Mouse (Mus musculus): ENCODE data around the gene Chac1. TPM values are rescaled to one million over a fixed set of nuclear protein-coding genes. Genes with fewer than 3 reads are reported as not detected.
A peak's percentile ranks its signal among the peaks of the same experiment; 100 is the strongest.

Gene Chac1
- total RNA-seq, 1 experiment from 2014 or later: not detected

DNA sequence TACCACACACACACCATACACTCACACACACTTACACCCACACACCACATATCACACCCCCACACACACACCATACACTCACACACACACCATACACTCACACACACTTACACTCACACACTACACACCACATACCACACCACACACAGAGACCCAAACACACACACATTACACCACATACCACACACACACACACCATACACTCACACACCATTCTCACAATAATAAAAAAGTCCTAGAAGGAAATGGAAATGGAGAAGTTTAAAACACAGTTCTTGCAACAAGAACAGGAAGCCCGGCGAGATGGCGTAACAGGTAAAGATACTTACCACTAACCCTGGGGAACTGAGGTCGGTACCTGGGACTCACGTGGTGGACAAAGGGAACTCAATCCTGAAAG lies 5.8 kb downstream of the Chac1 start:
- peak; percentile 67 for ATAC-seq (replicated peaks; ENCODE audit: insufficient number of reproducible peaks, low FRiP score, low TSS enrichment, poor library complexity, severe bottlenecking)

DNA sequence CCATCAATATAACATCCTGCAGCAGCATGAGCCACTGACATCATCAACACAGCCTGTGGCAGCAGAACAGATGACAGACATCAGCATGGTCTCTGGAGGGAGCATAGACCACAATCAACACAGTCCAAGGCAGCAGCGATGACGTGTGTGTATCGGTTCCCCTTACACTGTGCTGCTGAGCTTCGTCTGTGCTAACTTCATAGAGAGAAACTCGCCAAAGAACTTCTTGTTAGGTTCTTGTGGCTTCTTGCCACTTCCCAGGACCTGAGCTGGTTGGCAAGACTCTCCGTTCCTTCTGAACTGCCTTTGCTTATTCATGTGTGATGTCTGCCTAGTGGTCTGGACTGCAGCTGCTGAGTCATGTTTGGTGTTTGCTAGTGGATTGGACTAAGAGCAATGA lies 7.2 kb downstream of the Chac1 start:
- no peak for ATAC-seq (replicated peaks; ENCODE audit: insufficient number of reproducible peaks, low FRiP score, low TSS enrichment, poor library complexity, severe bottlenecking)

DNA sequence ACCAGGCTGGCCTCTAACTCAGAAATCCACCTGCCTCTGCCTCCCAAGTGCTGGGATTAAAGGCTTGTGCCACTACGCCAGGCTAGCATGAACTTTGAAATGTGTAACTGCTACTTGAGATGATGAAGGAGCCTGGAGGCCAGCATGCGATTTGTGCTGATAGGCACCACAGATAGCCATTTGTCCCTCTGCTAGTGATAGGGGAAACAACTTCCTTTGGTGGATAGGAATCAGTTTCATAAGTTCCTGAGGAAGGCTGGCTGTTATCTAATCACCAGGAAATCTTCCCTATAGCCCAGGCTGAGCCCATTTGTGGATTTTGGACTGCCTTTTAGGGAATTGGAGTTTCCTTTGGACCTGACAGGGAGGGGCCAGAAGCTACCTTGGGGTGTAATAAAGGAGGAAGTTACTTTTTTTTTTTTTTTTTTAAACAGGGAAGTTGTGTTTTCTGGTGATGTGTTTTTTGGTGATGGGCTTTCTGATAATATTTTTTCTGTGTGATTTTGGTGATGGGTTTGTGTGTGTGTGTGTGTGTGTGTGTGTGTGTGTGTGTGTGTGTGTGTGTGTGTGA lies 8.8 kb downstream of the Chac1 start:
- no peak for ATAC-seq (replicated peaks; ENCODE audit: insufficient number of reproducible peaks, low FRiP score, low TSS enrichment, poor library complexity, severe bottlenecking)

DNA sequence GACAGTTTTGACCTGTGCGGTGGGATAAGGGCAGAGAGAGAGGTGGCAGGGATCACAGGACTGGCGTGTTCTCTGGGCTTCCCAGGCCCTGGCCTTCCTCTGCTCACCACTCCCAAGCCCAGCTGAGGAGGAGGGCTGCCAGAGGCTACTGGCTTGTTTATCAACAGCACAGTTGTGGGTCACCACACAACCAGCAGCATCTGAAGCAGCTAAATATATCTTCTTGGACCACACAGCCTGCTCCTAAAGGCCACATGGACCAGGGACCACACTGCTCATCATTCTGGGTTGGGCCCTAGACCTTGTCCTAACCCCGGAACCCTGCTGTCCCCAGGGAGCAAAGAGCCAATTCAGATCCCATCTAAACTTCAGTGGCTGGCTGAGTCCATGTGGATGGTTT lies 13.9 kb downstream of the Chac1 start:
- no peak for ATAC-seq (replicated peaks; ENCODE audit: insufficient number of reproducible peaks, low FRiP score, low TSS enrichment, poor library complexity, severe bottlenecking)

DNA sequence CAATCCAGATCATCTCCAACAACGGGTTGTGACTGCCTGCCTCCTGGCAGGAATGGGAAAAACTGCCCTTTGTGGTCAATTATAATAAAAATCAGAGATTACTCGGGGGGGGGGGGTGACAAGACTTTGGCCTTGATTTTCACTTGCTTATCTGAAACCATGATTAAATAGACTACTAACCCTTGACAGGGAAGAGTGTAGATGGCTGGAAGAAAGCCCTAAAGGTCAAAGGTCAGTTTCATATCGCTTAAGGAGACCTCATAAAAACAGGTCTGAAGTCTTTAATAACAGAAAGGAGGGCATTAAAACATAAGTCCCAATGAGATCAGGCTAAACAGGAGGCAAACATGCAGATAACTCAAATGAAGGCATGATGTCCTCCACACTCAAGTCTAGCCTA lies 16.3 kb downstream of the Chac1 start:
- no peak for ATAC-seq (replicated peaks; ENCODE audit: insufficient number of reproducible peaks, low FRiP score, low TSS enrichment, poor library complexity, severe bottlenecking)

DNA sequence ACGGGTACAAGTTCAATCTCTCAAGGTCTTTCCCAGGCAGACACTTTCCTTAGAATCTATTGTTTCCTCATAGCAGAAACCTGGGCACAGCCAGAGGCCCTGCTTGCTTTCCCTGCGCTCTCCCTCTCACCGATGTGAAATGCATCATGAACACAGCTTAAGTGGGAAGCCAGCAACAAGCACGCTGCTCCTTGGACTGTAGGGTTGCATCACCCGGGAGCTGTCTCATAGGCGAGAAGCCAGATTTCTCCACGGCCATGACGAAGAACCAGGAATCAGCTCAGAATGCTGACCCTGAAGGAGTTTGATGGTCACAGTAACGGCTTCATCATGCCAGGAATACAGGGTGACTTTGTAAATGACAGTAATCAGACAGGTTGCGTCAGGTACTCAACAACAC lies 19.1 kb downstream of the Chac1 start:
- ATAC-seq (replicated peaks; ENCODE audit: insufficient number of reproducible peaks, low FRiP score, low TSS enrichment, poor library complexity, severe bottlenecking): no peak

DNA sequence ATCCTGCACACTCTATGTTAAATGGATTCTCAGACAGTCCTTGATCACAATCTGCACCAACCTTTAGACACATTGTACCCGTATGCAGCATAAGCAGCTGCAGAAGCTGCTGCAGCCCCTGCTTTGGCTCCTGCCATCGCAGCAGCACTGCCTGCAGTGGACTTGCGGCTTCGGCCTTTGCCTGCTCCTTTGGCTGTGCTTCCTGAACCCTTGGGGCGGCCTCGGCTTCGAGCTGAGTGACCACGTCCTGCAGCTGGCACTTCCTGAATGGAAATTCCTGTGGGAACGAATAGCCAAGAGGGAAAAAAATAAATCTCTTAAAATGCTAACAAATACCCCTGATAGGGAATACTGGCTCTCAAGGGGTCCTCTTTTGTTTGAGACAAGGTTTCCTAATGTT lies 26.3 kb downstream of the Chac1 start:
- ATAC-seq (replicated peaks; ENCODE audit: insufficient number of reproducible peaks, low FRiP score, low TSS enrichment, poor library complexity, severe bottlenecking): no peak

DNA sequence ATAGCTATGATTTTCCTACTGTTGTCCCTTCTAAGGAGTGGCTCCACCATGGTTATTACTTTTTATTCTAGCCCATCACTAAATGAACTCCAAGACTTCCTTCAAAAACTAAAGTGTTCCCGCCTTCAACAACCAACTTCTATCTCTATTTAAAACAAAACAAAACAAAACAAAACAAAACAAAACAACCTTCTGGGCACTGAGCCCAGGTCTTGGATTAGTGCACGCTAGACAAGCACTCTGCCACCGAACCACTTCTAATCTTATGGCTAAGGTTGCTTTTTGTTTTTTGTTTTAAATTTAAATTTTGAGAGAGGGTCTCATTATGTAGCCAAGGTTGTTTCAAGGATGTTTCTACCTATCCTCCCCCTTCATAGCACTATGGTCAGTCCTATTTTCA lies 26.8 kb downstream of the Chac1 start:
- no peak for ATAC-seq (replicated peaks; ENCODE audit: insufficient number of reproducible peaks, low FRiP score, low TSS enrichment, poor library complexity, severe bottlenecking)

DNA sequence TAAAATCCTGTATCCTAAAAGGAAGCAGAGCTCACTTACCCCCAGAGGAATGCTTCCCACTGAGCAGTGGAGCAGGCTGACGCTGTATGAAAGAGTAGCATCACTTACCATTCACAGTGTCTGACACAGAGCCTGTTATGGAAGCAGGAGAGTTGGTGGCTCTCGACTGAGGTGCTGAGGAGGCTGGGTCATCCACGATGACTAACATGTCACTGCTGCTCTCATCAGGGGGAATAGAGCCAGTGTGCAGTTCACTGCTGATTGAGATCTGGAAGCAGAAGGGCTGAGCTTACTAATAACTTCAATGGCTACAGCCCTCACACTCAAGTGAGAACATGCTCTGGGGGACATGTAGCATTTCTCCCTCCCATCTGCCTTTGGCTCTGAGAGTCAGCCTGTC lies 28.4 kb downstream of the Chac1 start:
- ATAC-seq (replicated peaks; ENCODE audit: insufficient number of reproducible peaks, low FRiP score, low TSS enrichment, poor library complexity, severe bottlenecking): no peak

DNA sequence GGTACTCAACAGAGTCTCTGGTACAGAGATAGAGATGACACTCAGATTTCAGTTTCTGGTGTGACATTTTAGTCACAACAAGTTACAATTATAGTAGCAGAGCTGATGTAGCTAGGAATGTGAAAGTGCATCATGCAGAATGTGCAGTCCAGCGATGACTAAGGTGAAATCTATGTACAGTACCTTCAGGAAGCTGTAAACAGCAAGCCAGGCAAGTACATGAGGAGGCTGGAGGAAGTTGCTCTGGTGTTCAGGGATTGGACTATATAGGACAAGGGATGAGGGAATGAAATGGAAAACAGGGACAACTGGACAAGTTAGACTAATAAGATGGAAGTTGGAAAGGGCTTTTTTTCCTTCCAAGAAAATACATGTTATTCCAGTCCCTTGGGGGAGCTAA lies 37.2 kb downstream of the Chac1 start:
- no peak for ATAC-seq (replicated peaks; ENCODE audit: insufficient number of reproducible peaks, low FRiP score, low TSS enrichment, poor library complexity, severe bottlenecking)

DNA sequence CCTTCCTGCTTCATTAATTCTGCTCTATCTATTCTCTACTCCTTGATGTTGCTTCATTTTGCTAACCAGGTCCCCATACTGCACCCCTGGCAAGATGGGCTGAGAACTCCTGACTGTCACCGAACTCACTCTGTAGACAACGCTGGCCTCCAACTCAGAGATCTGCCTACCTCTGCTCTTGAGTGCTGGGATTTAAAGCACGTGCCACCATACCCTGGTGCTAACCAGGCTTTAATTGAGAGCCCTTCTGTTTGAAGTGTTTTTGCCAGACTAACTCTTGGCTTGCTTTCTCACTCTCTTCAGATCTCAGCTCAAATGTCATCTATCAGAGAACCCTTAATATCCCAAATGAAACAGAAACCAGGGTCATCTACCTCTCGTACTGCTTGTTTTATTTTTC lies 39.0 kb downstream of the Chac1 start:
- ATAC-seq (replicated peaks; ENCODE audit: insufficient number of reproducible peaks, low FRiP score, low TSS enrichment, poor library complexity, severe bottlenecking): no peak

DNA sequence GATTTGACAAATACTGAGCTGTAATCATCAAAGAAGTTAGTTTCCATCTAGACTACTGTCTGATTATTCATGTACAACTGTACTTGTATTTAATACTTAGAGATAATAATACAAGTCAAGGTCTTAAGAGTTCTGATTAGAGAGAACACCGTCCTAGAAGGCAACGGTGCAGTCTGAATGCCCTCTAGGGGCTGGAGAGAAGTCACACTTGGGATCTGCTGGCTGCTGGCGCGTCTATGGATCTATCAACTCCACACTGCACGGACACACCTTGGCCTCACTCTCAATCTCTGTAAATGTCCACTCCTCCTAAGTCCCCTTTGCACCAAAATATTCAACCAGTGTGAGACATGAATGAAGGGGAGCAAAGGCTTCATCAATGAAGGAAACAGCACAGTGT lies 47.2 kb downstream of the Chac1 start:
- no peak for ATAC-seq (replicated peaks; ENCODE audit: insufficient number of reproducible peaks, low FRiP score, low TSS enrichment, poor library complexity, severe bottlenecking)

DNA sequence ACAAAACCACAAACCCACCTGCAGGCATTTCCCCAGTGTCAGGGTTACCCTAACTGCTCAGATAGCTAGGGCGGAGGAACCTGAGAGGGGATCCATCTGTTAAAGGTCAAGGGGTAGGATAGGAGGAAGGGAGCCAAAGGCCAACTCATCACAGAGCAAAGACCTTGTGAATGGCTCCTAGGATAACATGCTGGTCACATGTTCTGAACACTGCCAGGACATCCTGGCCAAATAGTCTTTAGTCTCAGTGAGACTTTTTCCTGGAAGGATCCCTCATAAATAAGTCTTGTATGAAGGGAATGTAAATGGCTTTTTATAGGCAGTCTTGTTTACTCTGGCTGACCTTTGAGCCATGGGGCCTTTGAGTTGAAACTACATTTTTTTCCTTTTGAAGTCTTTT lies 47.6 kb downstream of the Chac1 start:
- no peak for ATAC-seq (replicated peaks; ENCODE audit: insufficient number of reproducible peaks, low FRiP score, low TSS enrichment, poor library complexity, severe bottlenecking)

DNA sequence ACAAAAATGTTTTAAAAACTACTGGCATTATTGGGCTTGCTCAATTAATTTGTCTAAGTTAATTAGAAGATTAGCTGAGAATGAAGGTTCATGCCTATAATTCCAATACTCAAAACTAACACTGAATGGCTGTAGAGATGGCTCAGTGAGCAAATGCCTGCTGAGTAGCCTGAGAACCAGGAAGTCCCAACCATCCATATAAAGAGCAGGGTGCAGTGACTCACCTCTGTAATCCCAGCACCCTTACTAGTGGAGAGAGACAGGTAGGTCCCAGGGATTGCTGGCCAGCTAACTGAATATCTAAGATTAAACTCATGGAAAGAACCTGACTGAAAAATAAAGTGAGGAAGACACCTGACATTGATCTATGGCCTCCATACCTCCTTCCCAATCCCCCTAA lies 48.3 kb downstream of the Chac1 start:
- ATAC-seq (replicated peaks; ENCODE audit: insufficient number of reproducible peaks, low FRiP score, low TSS enrichment, poor library complexity, severe bottlenecking): no peak

Other genes starting within 250 kb of the Chac1 start
- gene Rad51, start 238.4 kb upstream of the Chac1 start, total RNA-seq (2017): 0.53 to 2.4 TPM (median 2.3 TPM) in 3 replicates
- gene Rmdn3, start 194.2 kb upstream of the Chac1 start, total RNA-seq (2017): 22.5 to 29.1 TPM (median 25.2 TPM) in 3 replicates
- gene Gchfr, start 183.5 kb upstream of the Chac1 start, total RNA-seq (2017): 3.9 TPM in 1 of 3 replicates, not detected in the others
- gene Gm14137, start 176.7 kb upstream of the Chac1 start, total RNA-seq (2017): 0.43 to 0.97 TPM in 2 of 3 replicates, not detected in the other
- gene Zfyve19, start 142.6 kb upstream of the Chac1 start, total RNA-seq (2017): 8.2 to 38.8 TPM (median 16.5 TPM) in 3 replicates
- 35.4 to 53.6 TPM (median 46.3 TPM) in 3 replicates for gene Dnajc17, start 142.4 kb upstream of the Chac1 start, total RNA-seq (2017)
- not detected in 3 replicates for gene Ppp1r14d, start 121.3 kb upstream of the Chac1 start, total RNA-seq (2017)
- 1.5 TPM in 1 of 3 replicates, not detected in the others for gene Spint1, start 113.9 kb upstream of the Chac1 start, total RNA-seq (2017)
- gene Rhov, start 80.0 kb upstream of the Chac1 start, total RNA-seq (2017): 0.48 TPM in 1 of 3 replicates, not detected in the others
- 20.7 to 33.0 TPM (median 21.1 TPM) in 3 replicates for gene Vps18, start 62.5 kb upstream of the Chac1 start, total RNA-seq (2017)
- 0.19 to 0.85 TPM in 2 of 3 replicates, not detected in the other for gene Dll4, start 25.4 kb upstream of the Chac1 start, total RNA-seq (2017)
- 22.7 to 34.4 TPM (median 24.8 TPM) in 3 replicates for gene Ino80, start 126.5 kb downstream of the Chac1 start, total RNA-seq (2017)
- gene Exd1, start 196.4 kb downstream of the Chac1 start, total RNA-seq (2017): 0.87 TPM in 1 of 3 replicates, not detected in the others
- 78.2 to 92.9 TPM (median 91.0 TPM) in 3 replicates for gene Chp1, start 196.5 kb downstream of the Chac1 start, total RNA-seq (2017)

Data from monocyte, adult 5-6 weeks (primary cell).